Mouse (Mus musculus) forelimb bud, embryonic 11.5 days (tissue): ENCODE data around the gene H2al1i.
"Not testable (repeated sequence)": the region's sequence is repeated elsewhere in the genome, so short reads cannot be mapped to it uniquely, and the experiment has no call there.

Experiments
- DNase-seq: peaks from one replicate; pipeline ENCODE4 v3.0.0-alpha.2; 2012; ENCODE audit warnings: low read depth, low spot score

The H2al1i gene

GRCm38 (mm10) chrX:11324359-11324758 lies at the start of gene H2al1i:
Gene H2al1i, plus strand, starts transcription at chrX:11324659.
- DNase-seq, result not testable (repeated sequence)

DNA sequence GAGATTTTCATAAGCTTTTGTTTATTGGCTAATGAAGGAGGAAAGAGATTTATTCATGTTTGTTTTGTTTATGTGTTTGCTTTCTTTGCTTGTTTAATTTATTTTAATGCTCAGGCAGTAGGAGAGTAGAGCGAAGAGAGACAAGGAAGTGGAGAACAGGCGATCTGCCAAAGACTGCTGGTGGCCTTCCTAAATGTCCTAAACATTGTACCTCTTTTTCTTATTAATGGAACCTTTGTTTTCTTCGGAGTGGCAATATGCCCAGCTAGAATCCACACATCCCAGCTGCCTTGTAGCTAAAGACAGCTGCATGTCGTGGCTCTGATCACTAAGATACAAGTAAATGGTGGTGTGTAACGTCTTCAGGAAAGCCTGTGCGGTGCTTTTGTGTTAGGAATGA lies 47.4 kb upstream of the H2al1i start:
- DNase-seq, result no peak

DNA sequence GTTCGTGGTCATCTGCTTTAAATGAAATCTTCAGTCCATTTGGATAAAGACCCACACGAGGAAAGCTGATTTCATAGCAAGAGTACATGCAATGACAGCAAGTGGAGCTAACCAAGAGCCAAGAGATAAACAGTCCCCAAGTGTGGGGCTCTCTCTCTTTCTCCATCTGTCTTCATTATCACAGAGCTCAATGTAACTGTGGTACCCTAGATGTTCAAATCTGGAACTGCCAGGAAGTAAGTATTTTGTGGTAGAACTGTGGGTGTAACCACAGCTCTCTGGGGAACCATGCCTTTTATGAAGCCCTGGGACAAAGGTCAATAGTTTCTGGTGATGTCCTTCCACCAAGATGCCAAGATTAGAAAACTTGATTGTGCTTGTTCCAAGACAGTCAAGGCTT lies 43.7 kb upstream of the H2al1i start:
- no peak for DNase-seq

DNA sequence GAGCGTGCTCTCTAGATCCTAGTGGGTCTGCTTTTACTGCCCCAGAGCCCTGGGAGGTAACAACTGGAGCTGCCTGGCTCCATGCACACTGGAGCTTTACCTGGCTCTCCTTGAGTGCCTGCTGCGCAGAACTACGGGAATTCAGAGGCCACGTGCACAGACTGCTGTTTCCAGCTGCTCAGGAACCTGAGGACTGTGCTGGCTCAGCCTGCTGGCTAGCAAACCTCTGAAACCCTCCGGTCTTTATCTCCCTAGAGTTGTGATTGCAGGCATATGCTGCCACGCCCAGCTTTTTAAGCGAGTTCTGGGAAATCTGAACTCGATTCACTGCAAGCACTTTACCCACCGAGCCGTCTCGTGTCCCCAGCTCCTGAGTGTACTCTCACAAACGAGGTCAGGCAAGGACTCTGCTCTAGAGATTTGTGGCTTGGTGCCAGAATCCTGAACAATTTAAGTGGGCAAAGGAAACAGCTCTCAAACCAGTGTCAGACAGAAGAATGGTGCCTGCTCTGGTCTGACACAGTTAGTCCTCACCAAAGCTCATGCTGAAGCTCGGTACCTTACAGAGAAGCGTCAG lies 36.1 kb upstream of the H2al1i start:
- DNase-seq, result no peak

- no peak for DNase-seq
These were observed 35.2 kb upstream of the H2al1i start for GRCm38 (mm10) chrX:11289244-11289643.

- not testable (repeated sequence) for DNase-seq
These were observed 25.5 kb upstream of the H2al1i start, which contains the start of gene H2al1a for GRCm38 (mm10) chrX:11298957-11299356. Gene H2al1a, plus strand, starts transcription at chrX:11299257.

- not testable (repeated sequence) for DNase-seq
These were observed 22.3 kb upstream of the H2al1i start, which contains the start of gene H2al1b for GRCm38 (mm10) chrX:11302132-11302531. Gene H2al1b, plus strand, starts transcription at chrX:11302432.

DNA sequence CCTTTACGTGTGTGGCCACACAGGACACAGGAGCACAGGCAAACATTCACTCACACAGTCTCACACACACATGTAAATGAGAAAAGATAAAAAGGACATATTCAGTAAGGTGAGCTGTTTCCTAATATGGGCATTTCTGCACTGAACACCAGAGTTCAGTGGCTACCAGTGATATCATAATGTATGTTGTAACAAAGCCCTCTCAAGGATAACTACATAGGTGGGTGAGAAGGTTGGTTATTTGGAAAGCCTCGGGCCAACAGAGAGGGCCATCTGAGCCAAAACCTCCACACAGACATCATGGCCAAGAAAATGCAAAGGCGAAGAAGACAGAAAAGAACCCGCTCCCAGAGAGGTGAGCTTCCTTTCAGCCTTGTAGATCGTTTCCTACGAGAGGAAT lies 19.1 kb upstream of the H2al1i start, which contains the start of gene H2al1c:
Gene H2al1c, plus strand, starts transcription at position 301 of the 400 bp plus-strand sequence.
- not testable (repeated sequence) for DNase-seq

GRCm38 (mm10) chrX:11308524-11308923 lies 15.9 kb upstream of the H2al1i start, which contains the start of gene H2al1d:
Gene H2al1d, plus strand, starts transcription at chrX:11308824.
- DNase-seq, result not testable (repeated sequence)

- DNase-seq, result not testable (repeated sequence)
These were observed 12.8 kb upstream of the H2al1i start, which contains the start of gene H2al1e for GRCm38 (mm10) chrX:11311634-11312033. Gene H2al1e, plus strand, starts transcription at chrX:11311934.

DNA sequence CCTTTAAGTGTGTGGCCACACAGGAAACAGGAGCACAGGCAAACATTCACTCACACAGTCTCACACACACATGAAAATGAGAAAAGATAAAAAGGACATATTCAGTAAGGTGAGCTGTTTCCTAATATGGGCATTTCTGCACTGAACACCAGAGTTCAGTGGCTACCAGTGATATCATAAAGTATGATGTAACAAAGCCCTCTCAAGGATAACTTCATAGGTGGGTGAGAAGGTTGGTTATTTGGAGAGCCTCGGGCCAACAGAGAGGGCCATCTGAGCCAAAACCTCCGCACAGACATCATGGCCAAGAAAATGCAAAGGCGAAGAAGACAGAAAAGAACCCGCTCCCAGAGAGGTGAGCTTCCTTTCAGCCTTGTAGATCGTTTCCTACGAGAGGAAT lies 9.6 kb upstream of the H2al1i start, which contains the start of gene H2al1f:
Gene H2al1f, plus strand, starts transcription at position 301 of the 400 bp plus-strand sequence.
- DNase-seq, result not testable (repeated sequence)

GRCm38 (mm10) chrX:11317956-11318355 lies 6.5 kb upstream of the H2al1i start, which contains the start of gene H2al1g:
Gene H2al1g, plus strand, starts transcription at chrX:11318256.
- DNase-seq, result not testable (repeated sequence)

- DNase-seq, result not testable (repeated sequence)
These were observed 3.3 kb upstream of the H2al1i start, which contains the start of gene H2al1h for GRCm38 (mm10) chrX:11321192-11321591. Gene H2al1h, plus strand, starts transcription at chrX:11321492.

DNA sequence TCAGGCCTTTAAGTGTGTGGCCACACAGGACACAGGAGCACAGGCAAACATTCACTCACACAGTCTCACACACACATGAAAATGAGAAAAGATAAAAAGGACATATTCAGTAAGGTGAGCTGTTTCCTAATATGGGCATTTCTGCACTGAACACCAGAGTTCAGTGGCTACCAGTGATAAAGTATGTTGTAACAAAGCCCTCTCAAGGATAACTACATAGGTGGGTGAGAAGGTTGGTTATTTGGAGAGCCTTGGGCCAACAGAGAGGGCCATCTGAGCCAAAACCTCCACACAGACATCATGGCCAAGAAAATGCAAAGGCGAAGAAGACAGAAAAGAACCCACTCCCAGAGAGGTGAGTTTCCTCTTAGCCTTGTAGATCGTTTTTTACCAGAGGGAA lies 3.1 kb downstream of the H2al1i start, which contains the start of gene H2al1j:
Gene H2al1j, plus strand, starts transcription at position 301 of the 400 bp plus-strand sequence.
- DNase-seq, result not testable (repeated sequence)

DNA sequence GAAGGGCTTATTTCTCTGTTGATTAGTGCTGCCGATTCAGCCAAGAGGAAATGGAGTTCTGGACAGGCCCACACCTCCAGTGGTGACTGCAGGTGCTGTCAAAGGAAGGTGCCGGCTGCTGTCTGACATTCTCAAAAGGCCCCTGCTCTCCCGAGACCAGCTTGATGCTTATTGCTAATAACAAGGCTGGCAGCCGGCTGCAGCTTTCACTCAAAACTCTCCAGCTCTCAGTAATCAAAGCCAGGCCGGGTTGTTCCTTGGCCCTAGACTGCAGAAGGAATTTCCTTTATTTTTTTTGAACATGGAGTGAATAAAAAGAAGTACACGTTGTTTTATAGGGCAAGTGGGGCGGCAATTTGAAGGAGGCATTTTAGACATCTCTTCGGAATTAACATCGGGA lies 21.3 kb downstream of the H2al1i start:
- peak; percentile 60 for DNase-seq

GRCm38 (mm10) chrX:11346756-11347155 lies 22.3 kb downstream of the H2al1i start:
- DNase-seq, result no peak

DNA sequence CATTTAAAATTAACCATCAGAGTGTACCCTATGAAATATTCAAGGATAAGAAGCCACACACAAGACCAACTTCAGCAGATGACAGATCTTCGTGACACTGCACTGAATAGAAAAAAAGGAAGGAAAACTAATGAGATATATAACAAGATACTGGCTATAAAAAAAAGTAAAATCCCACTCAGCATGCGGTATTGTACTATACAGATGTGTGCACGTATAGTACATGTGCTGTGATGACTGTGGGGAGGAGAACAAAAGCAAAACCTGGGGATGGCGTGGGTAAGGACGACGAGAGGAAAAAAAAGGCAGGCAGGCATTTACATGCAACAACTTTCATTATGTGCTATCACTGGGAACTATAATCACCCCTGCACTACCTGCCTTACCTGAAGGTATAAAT lies 36.4 kb downstream of the H2al1i start:
- no peak for DNase-seq

DNA sequence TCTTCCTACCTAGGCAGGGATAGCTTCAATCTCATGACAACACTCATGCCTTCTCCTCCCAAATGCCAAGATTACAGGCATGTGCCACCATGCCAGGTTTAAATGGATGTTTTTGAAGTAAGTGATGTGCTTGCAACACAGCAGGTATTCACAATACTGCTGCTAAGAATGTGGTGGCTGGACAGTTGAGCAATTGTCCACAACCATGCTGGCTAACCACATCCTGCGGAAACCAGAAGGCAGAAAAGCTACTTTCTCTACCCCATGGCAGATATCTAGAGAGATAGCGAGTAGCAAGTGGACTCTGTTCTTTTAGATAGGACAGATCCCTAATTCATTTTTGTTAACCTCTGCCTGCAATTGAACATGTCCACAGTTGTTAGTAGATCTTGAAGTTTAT lies 36.8 kb downstream of the H2al1i start:
- DNase-seq, result no peak

GRCm38 (mm10) chrX:11363890-11364289 lies 39.4 kb downstream of the H2al1i start:
- DNase-seq, result no peak

DNA sequence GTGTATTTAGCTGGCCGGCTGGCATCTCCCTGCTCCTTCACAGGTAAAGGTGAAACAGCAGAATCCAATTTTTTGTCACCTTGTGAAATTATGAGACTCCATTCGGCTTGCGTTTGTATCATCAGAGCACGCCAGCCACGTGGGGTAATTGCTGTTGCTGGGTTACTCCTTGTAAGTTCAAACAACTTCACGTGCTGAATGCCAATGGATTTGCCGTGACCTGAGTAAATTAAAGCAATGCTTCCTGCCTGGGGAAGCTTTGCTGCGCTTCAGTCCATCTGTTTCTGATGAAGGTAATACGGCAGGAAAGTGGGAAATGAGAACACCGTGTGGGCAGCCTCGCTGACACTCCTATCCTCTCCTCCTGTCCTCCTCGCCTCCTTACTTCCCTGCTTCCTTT lies 40.7 kb downstream of the H2al1i start:
- DNase-seq, result peak; percentile 64
